Mouse (Mus musculus) forebrain, embryonic 13.5 days (tissue): ENCODE results near the gene Rbck1. TPM values are rescaled to one million over a fixed set of nuclear protein-coding genes. Genes with fewer than 3 reads are reported as not detected.
"Not testable (repeated sequence)": the region's sequence is repeated elsewhere in the genome, so short reads cannot be mapped to it uniquely, and the experiment has no call there.

Experiments used
- ATAC-seq: fragments of 200-750 bp; cut with Nextera tagmentation; 2 replicates; pipeline ENCODE4 v1.8.0; 2017
- H3K27ac ChIP-seq: fragments of 300-500 bp; sonication (generic); 2 replicates; pipeline ENCODE4 v1.5.1; 2015; ENCODE audit warnings: inconsistent platforms, mild to moderate bottlenecking, moderate library complexity
- H3K27me3 ChIP-seq: fragments of 300-500 bp; sonication (generic); 2 replicates; pipeline ENCODE4 v1.6.1; 2015; ENCODE audit warnings: mild to moderate bottlenecking, inconsistent platforms
- H3K36me3 ChIP-seq: fragments of 300-500 bp; sonication (generic); 2 replicates; pipeline ENCODE4 v1.6.1; 2015; ENCODE audit warnings: mild to moderate bottlenecking, inconsistent platforms; ENCODE audit not compliant: poor library complexity, severe bottlenecking
- H3K4me1 ChIP-seq: fragments of 300-500 bp; sonication (generic); 2 replicates; pipeline ENCODE4 v1.6.1; 2015; ENCODE audit warnings: inconsistent platforms
- H3K4me2 ChIP-seq: fragments of 300-500 bp; sonication (generic); 2 replicates; pipeline ENCODE4 v1.6.1; 2015; ENCODE audit warnings: inconsistent platforms, mild to moderate bottlenecking, moderate library complexity
- H3K4me3 ChIP-seq: fragments of 300-500 bp; sonication (generic); 2 replicates; pipeline ENCODE4 v1.5.1; 2015; ENCODE audit warnings: mild to moderate bottlenecking, inconsistent platforms
- H3K9ac ChIP-seq: fragments of 300-500 bp; sonication (generic); 2 replicates; pipeline ENCODE4 v1.6.1; 2015; ENCODE audit warnings: mild to moderate bottlenecking, inconsistent platforms
- H3K9me3 ChIP-seq: fragments of 300-500 bp; sonication (generic); replicated peaks from 2 replicates; pipeline ENCODE4 v1.6.1; 2016; ENCODE audit warnings: inconsistent platforms
- WGBS: fragments of 180-500 bp; shearing (Covaris S2); methylation state at CpG from one replicate; pipeline ENCODE4 v1.1.7; 2015; 5-methylcytosine and 5-hydroxymethylcytosine counted together
- polyA plus RNA-seq: library from polyadenylated mRNA; unstranded; fragments of >200 nt; fragmentation: Nextera tagmentation; extraction: Ambion mirVana; gene quantifications from 2 replicates; pipeline ENCODE4 v1.2.1, GENCODE M21; 2015

Rbck1 gene
- polyA plus RNA-seq, 1 experiment from 2014 or later = 88.4 TPM

DNA sequence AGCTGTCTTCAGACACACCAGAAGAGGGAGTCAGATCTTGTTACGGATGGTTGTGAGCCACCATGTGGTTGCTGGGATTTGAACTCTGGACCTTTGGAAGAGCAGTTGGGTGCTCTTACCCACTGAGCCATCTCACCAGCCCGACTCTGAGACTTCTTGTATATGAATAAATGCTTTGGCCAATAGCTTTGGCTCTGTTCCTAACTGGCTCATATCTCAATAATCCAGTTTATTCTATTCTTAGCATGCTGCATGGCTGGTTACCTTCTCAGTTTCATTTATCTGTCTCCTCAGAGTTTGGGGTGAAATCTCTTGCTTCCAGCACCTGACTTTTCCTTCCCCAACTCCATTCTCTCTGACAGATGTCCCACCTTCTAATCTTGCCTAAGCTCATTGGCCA lies 42.8 kb downstream of the Rbck1 start:
- H3K9ac ChIP-seq, H3K27ac ChIP-seq, ATAC-seq, H3K4me2 ChIP-seq, H3K9me3 ChIP-seq, H3K4me1 ChIP-seq, H3K4me3 ChIP-seq, H3K27me3 ChIP-seq: not testable (repeated sequence)
- H3K36me3 ChIP-seq = peaks cover 24% of the 10 kb centered on the region
- 85% methylated on average over 2 of the region's 2 CpGs for WGBS

DNA sequence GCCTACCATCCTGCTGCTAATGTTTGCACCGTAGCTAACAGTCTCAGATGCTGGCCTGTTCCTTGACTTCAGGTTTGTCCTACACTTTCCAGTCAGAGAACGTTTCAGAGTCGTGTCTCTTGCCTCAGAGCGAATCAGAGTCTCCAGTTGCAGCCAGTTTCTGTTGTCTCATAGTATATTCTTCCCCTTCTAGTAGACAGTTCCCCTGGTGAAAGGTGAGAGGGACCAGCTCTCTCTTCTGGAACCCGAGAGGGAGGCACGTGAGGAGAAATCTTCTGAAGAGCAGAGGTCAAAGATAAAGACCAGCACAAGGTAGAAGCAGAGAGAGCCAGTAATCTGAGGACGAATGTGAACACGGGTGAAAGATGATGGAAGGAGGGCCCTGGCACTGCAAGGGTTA lies 44.4 kb downstream of the Rbck1 start:
- H3K9me3 ChIP-seq = no peaks in the 10 kb centered on the region
- no peak overlapping the region for H3K27ac ChIP-seq
- H3K4me3 ChIP-seq = no peak overlapping the region
- ATAC-seq = no peak
- 80% methylated on average over 8 of the region's 8 CpGs for WGBS
- no peak overlapping the region for H3K9ac ChIP-seq
- H3K36me3 ChIP-seq = peaks cover 39% of the 10 kb centered on the region
- H3K27me3 ChIP-seq = no peaks in the 10 kb centered on the region
- H3K4me1 ChIP-seq = peaks cover under 1% of the 10 kb centered on the region; the same call in 1 of the 2 replicates
- no peak overlapping the region for H3K4me2 ChIP-seq

- H3K4me2 ChIP-seq = no peak overlapping the region
- H3K9me3 ChIP-seq = no peaks in the 10 kb centered on the region
- no peaks in the 10 kb centered on the region for H3K27me3 ChIP-seq
- no peaks in the 10 kb centered on the region for H3K4me1 ChIP-seq
- H3K27ac ChIP-seq = no peak overlapping the region
- H3K9ac ChIP-seq = no peak overlapping the region
- no peak for ATAC-seq
- H3K4me3 ChIP-seq = no peak overlapping the region
- WGBS = 90% methylated on average over 5 of the region's 5 CpGs
- H3K36me3 ChIP-seq = peaks cover 44% of the 10 kb centered on the region
These were observed 44.9 kb downstream of the Rbck1 start for GRCm38 (mm10) chr2:152287560-152287959.

- H3K4me1 ChIP-seq = no peaks in the 10 kb centered on the region
- H3K27me3 ChIP-seq = no peaks in the 10 kb centered on the region
- H3K36me3 ChIP-seq = peaks cover 77% of the 10 kb centered on the region
- H3K4me2 ChIP-seq = no peak overlapping the region
- no peak for ATAC-seq
- WGBS = 89% methylated on average over 3 of the region's 3 CpGs
- H3K9me3 ChIP-seq = no peaks in the 10 kb centered on the region
- H3K9ac ChIP-seq = no peak overlapping the region
- no peak overlapping the region for H3K4me3 ChIP-seq
- no peak overlapping the region for H3K27ac ChIP-seq
These were observed 51.0 kb downstream of the Rbck1 start for GRCm38 (mm10) chr2:152281407-152281806.

DNA sequence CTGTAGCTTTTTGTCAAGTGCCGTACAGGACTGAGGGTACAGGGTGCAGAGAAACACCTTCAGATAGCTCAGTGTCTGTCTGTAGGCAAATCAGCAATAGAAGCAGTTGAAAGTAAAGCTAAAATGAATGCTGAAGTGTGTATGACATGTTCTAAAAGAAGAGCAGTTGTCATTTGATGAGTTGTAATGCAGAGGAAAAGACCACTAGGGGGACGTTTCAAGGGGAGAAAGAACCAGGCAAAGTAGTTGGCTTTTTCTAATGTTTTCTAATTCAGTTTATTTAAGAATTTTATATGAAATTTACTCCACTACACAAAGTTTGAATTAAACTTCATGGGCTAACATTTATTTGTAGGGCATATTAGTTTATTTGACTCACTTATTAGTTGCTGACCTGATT lies 58.8 kb downstream of the Rbck1 start:
- Histone ChIP-seq H3K9me3 (no peaks in the 10 kb centered on the region), H3K4me2 (no peak overlapping the region), H3K27ac (no peak overlapping the region), H3K9ac (no peak overlapping the region), H3K4me3 (no peak overlapping the region), H3K36me3 (peaks cover 80% of the 10 kb centered on the region), H3K4me1 (no peaks in the 10 kb centered on the region), H3K27me3 (no peaks in the 10 kb centered on the region)
- no peak for ATAC-seq
- 80% methylated on average over 2 of the region's 2 CpGs for whole genome bisulfite sequencing

Other genes starting within 250 kb of the Rbck1 start
- 10.3 and 10.7 TPM in 2 replicates for gene Srxn1, start 227.1 kb downstream of the Rbck1 start, polyA plus RNA-seq
- 1.4 and 1.8 TPM in 2 replicates for gene Tcf15, start 189.1 kb downstream of the Rbck1 start, polyA plus RNA-seq
- 137 and 142 TPM in 2 replicates for gene Csnk2a1, start 105.8 kb downstream of the Rbck1 start, polyA plus RNA-seq
- 29.5 and 31.6 TPM in 2 replicates for gene Tbc1d20, start 38.8 kb downstream of the Rbck1 start, polyA plus RNA-seq
- gene Trib3, start 11.4 kb upstream of the Rbck1 start, polyA plus RNA-seq = 0.79 and 0.97 TPM in 2 replicates
- gene Nrsn2, start 44.0 kb upstream of the Rbck1 start, polyA plus RNA-seq = 11.8 and 16.4 TPM in 2 replicates
- gene Sox12, start 65.4 kb upstream of the Rbck1 start, polyA plus RNA-seq = 15.8 and 17.6 TPM in 2 replicates
- 25.3 and 25.9 TPM in 2 replicates for gene Zcchc3, start 82.4 kb upstream of the Rbck1 start, polyA plus RNA-seq
- gene 6820408C15Rik, start 82.9 kb upstream of the Rbck1 start, polyA plus RNA-seq = 1.6 and 2.6 TPM in 2 replicates
- not detected in 2 replicates for gene Defb23, start 132.0 kb upstream of the Rbck1 start, polyA plus RNA-seq
- not detected in 2 replicates for gene Defb20, start 144.4 kb upstream of the Rbck1 start, polyA plus RNA-seq
- gene Defb22, start 157.5 kb upstream of the Rbck1 start, polyA plus RNA-seq = not detected in 2 replicates
- gene Defb26, start 179.0 kb upstream of the Rbck1 start, polyA plus RNA-seq = not detected in 2 replicates
- not detected in 2 replicates for gene Defb28, start 185.6 kb upstream of the Rbck1 start, polyA plus RNA-seq
- gene Defb29, start 207.4 kb upstream of the Rbck1 start, polyA plus RNA-seq = not detected in 2 replicates
- not detected in 2 replicates for gene Gm17416, start 236.7 kb upstream of the Rbck1 start, polyA plus RNA-seq
- gene Defb21, start 240.1 kb upstream of the Rbck1 start, polyA plus RNA-seq = not detected in 2 replicates
- gene Defb19, start 247.7 kb upstream of the Rbck1 start, polyA plus RNA-seq = not detected in 2 replicates